Mouse (Mus musculus) inflammation-experienced regulatory T-cells, adult 6 months (primary cell): ENCODE measurements around the gene Cisd3. TPM values are rescaled to one million over a fixed set of nuclear protein-coding genes. Genes with fewer than 3 reads are reported as not detected.
"Not testable (repeated sequence)": the region's sequence is repeated elsewhere in the genome, so short reads cannot be mapped to it uniquely, and the experiment has no call there.

Source experiments
- ATAC-seq: one replicate; pipeline ENCODE4 v1.8.0; 2017
- polyA plus RNA-seq, 3 experiments: library from polyadenylated mRNA; unstranded; fragments of 100-300 nt; shearing (Covaris generic); gene quantifications; one replicate each; pipeline ENCODE4 v1.2.1; 2017

Cisd3 gene
- polyA plus RNA-seq, 3 experiments from 2014 or later: 69.0 to 129 (median 86.9) TPM

DNA sequence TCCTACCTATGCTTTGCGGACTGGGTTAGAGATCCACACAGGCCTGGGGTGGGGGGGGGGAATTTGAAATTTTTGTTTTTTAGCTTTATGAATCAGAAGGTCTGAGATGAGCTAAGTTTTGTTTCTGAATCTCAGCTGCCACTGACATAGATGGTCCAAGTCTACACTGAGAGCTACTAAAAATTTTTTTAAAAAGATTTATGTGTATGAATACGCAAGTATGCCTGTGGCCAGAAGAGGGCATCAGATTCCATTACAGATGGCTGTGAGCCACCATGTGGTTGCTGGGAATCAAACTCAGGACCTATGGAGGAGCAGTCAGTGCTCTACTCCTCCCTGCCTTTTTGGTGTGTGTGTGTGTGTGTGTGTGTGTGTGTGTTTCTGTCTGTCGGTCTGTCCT is 28.7 kb downstream of the Cisd3 start:
- ATAC-seq: no peak

GRCm38 (mm10) chr11:97714784-97715760 is 29.4 kb downstream of the Cisd3 start:
- ATAC-seq: no peak

GRCm38 (mm10) chr11:97716021-97716420 is 30.4 kb downstream of the Cisd3 start:
- ATAC-seq: no peak

- no peak for ATAC-seq
Measured at GRCm38 (mm10) chr11:97717369-97718280, 32.0 kb downstream of the Cisd3 start.

GRCm38 (mm10) chr11:97718281-97718860 is 32.7 kb downstream of the Cisd3 start:
- no peak for ATAC-seq

GRCm38 (mm10) chr11:97719041-97719440 is 33.4 kb downstream of the Cisd3 start:
- peak; percentile 58 for ATAC-seq

DNA sequence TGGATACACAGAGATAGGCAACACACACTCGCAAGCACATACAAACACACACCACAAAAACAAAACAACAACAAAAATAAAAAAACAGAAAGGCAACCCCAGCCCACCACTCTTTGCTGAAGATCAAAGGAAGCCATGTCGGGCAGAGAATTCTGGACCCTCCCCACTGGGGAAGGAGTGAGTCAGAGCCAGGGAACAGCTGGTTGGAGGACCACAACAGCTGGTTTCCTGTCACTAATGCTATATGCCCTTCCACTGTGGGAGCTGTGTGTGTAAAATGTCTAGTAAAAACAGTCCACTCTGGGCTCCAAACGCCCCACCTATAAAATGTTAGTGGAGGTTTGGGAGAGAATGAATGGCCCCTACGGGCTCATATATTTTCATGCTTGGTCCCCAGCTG is 35.7 kb downstream of the Cisd3 start:
- no peak for ATAC-seq

- ATAC-seq: no peak
Measured at GRCm38 (mm10) chr11:97723709-97724108, 38.1 kb downstream of the Cisd3 start.

- ATAC-seq: peak; percentile 98
Measured at GRCm38 (mm10) chr11:97728311-97728710, 42.7 kb downstream of the Cisd3 start.

DNA sequence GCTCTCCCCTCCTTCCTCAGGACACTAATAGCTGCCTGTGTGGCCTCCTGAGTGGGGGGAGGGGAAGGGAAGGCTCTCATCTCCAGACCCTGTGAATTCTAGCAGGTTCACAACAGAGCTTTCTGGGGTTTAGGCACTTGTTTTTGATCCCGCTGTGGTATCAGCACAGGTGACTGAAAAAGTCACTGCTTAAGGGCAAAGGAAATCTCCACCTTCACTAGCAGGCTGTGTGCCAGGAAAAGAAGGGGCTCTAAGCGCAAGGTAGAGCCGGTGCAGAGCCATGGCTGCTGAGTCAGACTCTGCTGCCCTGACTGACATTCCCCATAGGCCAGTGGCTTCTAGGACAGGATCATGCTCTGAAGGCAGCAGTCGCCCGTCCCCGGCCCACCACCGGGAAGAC is 43.1 kb downstream of the Cisd3 start:
- ATAC-seq: peak; percentile 51

DNA sequence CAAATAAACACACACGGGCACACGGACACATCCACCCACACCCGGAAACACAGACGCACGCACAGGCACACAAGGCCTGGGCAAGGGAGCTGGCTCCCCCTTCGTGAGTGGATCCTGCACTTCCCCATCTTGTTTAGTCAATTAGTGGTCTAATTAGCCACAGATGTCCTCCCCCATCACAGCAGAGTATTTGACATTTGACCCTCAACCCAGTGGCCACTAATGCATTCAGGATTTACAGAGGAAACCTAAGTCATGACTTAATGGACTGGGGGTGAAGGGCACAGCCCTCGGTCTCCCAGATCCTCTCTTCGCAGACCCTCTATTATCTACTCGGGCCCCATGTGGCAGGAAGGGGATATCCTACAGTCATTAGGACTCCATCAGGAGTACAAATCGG is 48.1 kb downstream of the Cisd3 start:
- ATAC-seq: no peak

DNA sequence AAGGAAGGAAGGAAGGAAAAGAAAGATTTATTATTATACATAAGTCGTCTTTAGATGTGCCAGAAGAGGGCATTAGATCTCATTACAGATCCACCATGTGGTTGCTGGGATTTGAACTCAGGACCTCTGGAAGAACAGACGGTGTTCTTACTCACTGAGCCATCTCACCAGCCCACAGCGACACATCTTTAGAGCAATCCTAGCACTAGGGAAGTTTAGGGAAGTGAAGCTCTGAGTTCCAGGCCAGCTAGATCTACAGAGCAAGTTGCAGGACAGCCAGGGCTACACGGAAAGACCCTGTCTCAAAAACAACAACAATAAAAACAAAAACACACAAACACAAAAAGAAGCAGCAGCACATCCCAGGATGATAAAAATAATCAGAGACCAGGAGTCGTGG is 49.2 kb downstream of the Cisd3 start:
- ATAC-seq: not testable (repeated sequence)

- ATAC-seq: no peak
Measured at GRCm38 (mm10) chr11:97736645-97737044, 51.0 kb downstream of the Cisd3 start.

DNA sequence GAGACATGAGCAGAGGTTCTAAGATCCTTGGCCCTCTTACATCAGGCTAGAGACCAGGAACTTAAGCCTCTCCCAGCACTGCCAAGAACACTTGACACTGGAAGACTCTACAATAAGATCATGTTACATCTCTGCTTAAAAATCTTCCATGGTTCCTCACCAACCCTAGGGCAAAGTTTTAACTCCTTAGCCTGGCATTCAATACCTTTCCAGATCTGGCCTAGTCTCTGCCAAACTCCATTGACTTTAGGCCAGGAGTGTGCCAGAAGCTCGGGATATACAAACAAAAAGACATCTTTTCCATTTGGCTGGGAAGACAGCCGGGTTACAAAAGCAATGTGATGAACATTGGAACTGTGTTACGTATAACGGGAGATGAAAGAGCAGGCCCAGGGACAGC is 52.0 kb downstream of the Cisd3 start:
- ATAC-seq: no peak

Other genes with a start within 250 kb of the Cisd3 start
- not detected for gene 4933428G20Rik, start 185.5 kb upstream of the Cisd3 start, polyA plus RNA-seq
- not detected for gene Srcin1, start 109.6 kb upstream of the Cisd3 start, polyA plus RNA-seq
- gene Epop, start 56.1 kb upstream of the Cisd3 start, polyA plus RNA-seq: under 1 TPM; 0.24 to 0.48 (median 0.45) TPM
- gene Mllt6, start 22.4 kb upstream of the Cisd3 start, polyA plus RNA-seq: 10 to 100 TPM; 13.4 to 17.0 (median 14.6) TPM
- gene Pcgf2, start 14.7 kb downstream of the Cisd3 start, polyA plus RNA-seq: 1 to 10 TPM; 4.6 to 6.9 (median 5.4) TPM
- 100 to 1,000 TPM; 461 to 576 (median 475) TPM for gene Psmb3, start 17.6 kb downstream of the Cisd3 start, polyA plus RNA-seq
- gene Pip4k2b, start 58.9 kb downstream of the Cisd3 start, polyA plus RNA-seq: 1 to 10 TPM; 2.4 to 2.9 (median 2.6) TPM
- gene Cwc25, start 80.7 kb downstream of the Cisd3 start, polyA plus RNA-seq: 10 to 100 TPM; 23.0 to 28.1 (median 23.0) TPM
- under 1 TPM in 1 of 3 experiments, not detected in 2; 0.56 TPM for gene 1700001P01Rik, start 90.1 kb downstream of the Cisd3 start, polyA plus RNA-seq
- gene Rpl23, start 96.6 kb downstream of the Cisd3 start, polyA plus RNA-seq: 1,000 to 10,000 TPM in 2 of 3 experiments, 100 to 1,000 TPM in 1; 686 to 1,148 (median 1,072) TPM
- 10 to 100 TPM; 38.6 to 64.7 (median 40.7) TPM for gene Lasp1, start 113.2 kb downstream of the Cisd3 start, polyA plus RNA-seq
- gene B230217C12Rik, start 155.0 kb downstream of the Cisd3 start, polyA plus RNA-seq: 1 to 10 TPM; 2.1 to 3.0 (median 2.3) TPM
- gene Fbxo47, start 198.3 kb downstream of the Cisd3 start, polyA plus RNA-seq: 1 to 10 TPM in 1 of 3 experiments, under 1 TPM in 1, not detected in 1; 0.54 to 1.0 TPM